Mouse (Mus musculus) testis, postnatal 10 days (tissue): ENCODE results near the gene Col4a3bp.

Experiments
- DNase-seq: peaks from one replicate; pipeline ENCODE4 v3.0.0; 2021; ENCODE audit warnings: low spot score

Gene Col4a3bp

GRCm38 (mm10) chr13:96542081-96542889, at the start of gene Col4a3bp, which contains the start of gene Polk:
Gene Col4a3bp (plus strand): TSS chr13:96542618.
Gene Polk (minus strand): TSS chr13:96542579.
- peak; percentile 96 for DNase-seq

- no peak for DNase-seq
These were observed 45.8 kb upstream of the Col4a3bp start for GRCm38 (mm10) chr13:96496630-96497029.

GRCm38 (mm10) chr13:96499891-96500290, 42.5 kb upstream of the Col4a3bp start:
- DNase-seq: no peak

- DNase-seq: no peak
These were observed 36.8 kb upstream of the Col4a3bp start for GRCm38 (mm10) chr13:96505661-96506060.

- DNase-seq: no peak
These were observed 36.1 kb upstream of the Col4a3bp start for GRCm38 (mm10) chr13:96506313-96506712.

- no peak for DNase-seq
These were observed 34.9 kb upstream of the Col4a3bp start for GRCm38 (mm10) chr13:96507541-96507940.

- no peak for DNase-seq
These were observed 31.8 kb upstream of the Col4a3bp start for GRCm38 (mm10) chr13:96510635-96511034.

GRCm38 (mm10) chr13:96511262-96511661, 31.2 kb upstream of the Col4a3bp start:
- DNase-seq: no peak

GRCm38 (mm10) chr13:96511893-96512292, 30.5 kb upstream of the Col4a3bp start:
- DNase-seq: no peak

- no peak for DNase-seq
These were observed 28.1 kb upstream of the Col4a3bp start for GRCm38 (mm10) chr13:96514154-96514942.

GRCm38 (mm10) chr13:96516249-96516648, 26.2 kb upstream of the Col4a3bp start:
- no peak for DNase-seq

- no peak for DNase-seq
These were observed 25.1 kb upstream of the Col4a3bp start for GRCm38 (mm10) chr13:96517335-96517734.

- DNase-seq: no peak
These were observed 21.1 kb upstream of the Col4a3bp start for GRCm38 (mm10) chr13:96521294-96521693.

- DNase-seq: no peak
These were observed 15.4 kb upstream of the Col4a3bp start for GRCm38 (mm10) chr13:96527022-96527421.

- DNase-seq: no peak
These were observed 14.6 kb upstream of the Col4a3bp start for GRCm38 (mm10) chr13:96527856-96528255.

- no peak for DNase-seq
These were observed 13.6 kb upstream of the Col4a3bp start for GRCm38 (mm10) chr13:96528776-96529175.

GRCm38 (mm10) chr13:96529542-96529941, 12.9 kb upstream of the Col4a3bp start:
- no peak for DNase-seq

- DNase-seq: no peak
These were observed 12.4 kb upstream of the Col4a3bp start for GRCm38 (mm10) chr13:96530064-96530463.

GRCm38 (mm10) chr13:96532176-96532575, 10.2 kb upstream of the Col4a3bp start:
- no peak for DNase-seq

GRCm38 (mm10) chr13:96533742-96534141, 8.7 kb upstream of the Col4a3bp start:
- DNase-seq: no peak

- DNase-seq: no peak
These were observed 5.4 kb upstream of the Col4a3bp start for GRCm38 (mm10) chr13:96536821-96537572.

GRCm38 (mm10) chr13:96538103-96538502, 4.3 kb upstream of the Col4a3bp start:
- DNase-seq: no peak
